Mouse (Mus musculus) CH12F3 (cell line): Measurements from ENCODE around the gene Tbc1d17.

Source experiments
- in situ Hi-C: fragments of 300-500 bp; cut with MboI; formaldehyde crosslinking; loops from 2 replicates; pipeline ENCODE4 v1.14.3; 2020; ENCODE audit warnings: low sequenced_read_pairs

Tbc1d17 gene

DNA sequence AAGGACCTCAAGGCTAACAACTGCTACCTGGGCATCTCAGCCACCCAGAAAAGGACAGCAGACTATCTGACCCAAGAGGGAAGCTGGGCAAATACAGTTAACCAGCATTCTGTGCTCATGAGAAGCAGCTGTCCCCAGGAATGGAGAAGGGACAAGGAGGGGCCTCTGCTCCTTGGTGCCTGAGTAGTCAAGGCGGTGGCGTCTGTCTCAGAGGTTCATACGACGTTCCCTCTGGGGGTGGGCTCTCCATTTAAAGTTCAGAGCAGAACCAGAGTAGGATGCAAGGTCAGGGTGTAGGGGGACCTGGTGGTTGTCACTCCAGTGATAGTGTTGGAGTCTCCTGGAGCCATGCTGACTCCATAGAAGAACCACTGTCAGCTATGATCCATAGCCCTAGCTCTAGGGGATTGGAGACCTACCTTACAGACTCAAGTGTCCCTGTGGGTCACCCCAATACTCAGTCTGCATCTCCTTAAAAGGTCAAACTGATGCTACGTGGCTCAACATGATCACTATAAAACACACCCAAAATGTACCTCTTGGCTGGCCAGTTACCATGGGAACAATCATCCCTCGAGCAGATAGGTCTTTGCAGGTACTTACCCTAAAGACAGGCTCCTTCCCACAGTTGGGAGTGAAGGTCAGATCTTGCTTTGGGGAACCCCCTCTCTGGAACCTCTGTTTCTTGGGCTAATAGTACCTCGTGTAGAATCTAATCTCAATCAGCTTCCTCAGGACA, 37.9 kb downstream of the Tbc1d17 start:
- in situ Hi-C loops = no loop called here

DNA sequence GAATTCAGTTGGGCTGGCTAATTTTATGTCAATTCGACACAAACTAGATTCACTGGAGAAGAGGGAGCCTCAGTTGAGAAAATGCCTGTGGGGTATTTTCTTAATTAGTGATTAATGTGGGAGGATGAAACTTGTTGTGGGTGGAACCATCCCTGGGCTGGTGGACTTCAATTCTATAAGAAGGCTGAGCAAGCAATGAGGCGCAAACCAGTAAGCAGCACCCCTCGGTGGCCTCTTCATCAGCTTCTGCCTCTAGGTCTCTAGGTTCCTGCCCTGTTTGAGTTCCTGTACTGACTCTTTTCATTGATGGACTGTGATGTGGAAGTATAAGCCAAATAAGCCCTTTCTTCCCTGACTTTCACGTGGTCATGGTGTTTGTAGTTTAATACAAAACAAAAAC, 38.5 kb downstream of the Tbc1d17 start:
- in situ Hi-C loops = no loop called here

DNA sequence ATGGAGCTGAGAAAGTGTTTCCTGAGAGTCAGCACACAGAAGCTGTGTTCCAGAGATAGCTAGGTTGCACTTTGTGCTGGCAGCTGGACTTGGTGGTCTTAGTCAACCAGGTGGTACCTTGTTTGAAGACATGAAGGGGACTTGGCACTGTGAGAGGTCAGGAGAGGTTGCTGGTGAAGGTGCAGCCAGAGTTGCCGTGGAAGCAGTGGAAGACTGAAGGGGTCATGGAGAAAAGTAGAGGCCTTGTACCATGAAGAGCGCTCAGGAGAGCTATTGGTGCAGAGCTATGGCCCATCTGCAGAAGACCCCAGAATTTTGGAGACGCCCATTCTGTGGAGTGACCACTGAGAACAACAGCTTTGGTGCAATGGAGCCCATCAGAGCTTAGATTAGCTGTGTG, 39.4 kb downstream of the Tbc1d17 start:
- in situ Hi-C loops = no loop called here

DNA sequence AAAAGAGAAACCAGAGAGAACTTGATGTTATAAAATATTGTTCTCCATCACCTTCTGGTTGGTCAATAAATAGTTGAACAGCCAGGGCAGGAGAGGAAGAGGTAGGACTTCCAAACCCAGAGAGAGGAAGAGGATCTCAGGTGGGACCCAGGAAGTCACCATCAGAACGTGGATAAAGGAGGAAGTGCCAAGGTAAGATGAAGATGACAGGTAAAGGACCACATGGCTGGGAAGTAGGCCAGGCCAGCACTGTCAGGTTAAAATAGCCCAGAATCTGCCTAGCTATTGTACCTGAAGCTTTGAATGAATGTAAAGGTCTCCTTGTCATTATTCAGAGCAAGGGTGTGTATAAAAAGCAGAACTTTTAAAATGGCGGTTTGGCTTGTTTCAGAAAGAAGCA, 40.0 kb downstream of the Tbc1d17 start:
- in situ Hi-C loops = no loop called here

DNA sequence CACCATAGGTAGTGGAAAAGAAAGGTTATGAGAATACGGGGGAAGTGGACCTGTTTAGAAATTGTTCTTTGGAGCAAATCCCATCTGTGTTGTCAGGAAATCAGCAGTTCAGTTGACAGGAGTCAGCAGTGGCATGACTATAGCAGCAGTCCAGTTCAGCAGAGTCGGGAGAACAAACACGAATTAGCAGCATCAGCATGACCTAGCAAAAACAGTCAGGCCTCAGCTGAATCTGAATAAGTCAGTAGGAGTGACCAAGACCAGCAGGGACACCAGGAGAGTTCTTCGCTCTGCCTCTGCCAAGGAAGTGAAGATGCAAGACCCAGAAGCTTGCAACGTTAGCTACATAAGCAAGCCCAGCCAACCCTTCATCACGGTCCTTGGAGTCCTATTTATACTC, 56.1 kb downstream of the Tbc1d17 start:
- in situ Hi-C loops = no loop called here

DNA sequence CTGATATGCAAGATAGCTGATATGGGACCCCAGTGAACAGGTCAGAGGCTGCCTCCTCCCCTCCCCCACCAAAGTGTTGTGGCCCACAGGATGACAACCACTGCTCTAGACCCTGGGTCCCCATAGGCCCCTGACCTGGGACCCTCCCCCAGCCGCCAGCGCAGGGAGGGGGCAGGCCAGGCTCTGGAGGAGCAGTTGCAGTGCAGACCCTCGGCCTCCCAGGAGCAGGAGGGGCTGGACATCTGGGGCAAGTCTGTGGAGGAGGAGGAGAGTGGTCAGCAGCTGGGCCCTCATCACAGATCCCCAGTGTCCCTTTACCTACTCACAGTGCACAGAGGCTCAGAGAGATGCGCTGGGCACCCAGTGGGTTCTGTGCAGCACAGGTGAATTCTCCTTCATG, 58.8 kb downstream of the Tbc1d17 start:
- in situ Hi-C loops = no loop called here

DNA sequence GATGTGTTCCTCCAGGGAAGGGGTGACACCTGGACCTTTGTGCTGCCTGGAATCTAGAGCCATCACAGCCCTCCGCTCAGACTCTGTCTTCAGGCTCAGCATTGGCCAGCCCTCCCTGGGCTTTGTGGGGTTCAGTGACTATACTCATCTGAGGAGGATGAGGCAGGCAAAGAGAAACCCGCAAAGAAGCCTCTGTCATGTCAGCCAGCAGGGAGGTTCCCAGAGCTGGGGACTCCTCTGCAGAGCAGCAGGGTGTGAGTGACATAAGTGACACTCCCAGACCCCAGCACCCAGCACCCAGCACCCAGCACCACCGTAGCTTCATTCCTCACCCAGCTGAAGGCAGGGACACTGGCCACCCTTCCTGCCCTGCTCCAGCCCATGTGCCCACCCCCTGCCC, 59.3 kb downstream of the Tbc1d17 start:
- in situ Hi-C loops = no loop called here
